14 mouse cellular contexts compared by ENCODE assay signal in genomic region chr10:129549354-129549753, GRCm38 (mm10). TPM values are rescaled to one million over a fixed set of nuclear protein-coding genes. Genes with fewer than 3 reads are reported as not detected.
DNase-seq lines count a peak whose midpoint lies in the region; ATAC-seq and TF ChIP-seq lines count a peak whose summit lies in the region.
"Had no signal": no experiment of that assay in that cellular context is flagged by ENCODE, and none has a peak within 500 bp of the region (broad histone marks: within the 10 kb centered on the region; RNA-seq: fewer than 3 reads in every experiment).

No protein-coding gene starts in this region.

- H3K36me3 ChIP-seq in forebrain, embryonic 14.5 days (ENCODE audit: control insufficient read depth, insufficient read depth, low read length): no peaks in the 10 kb centered on the region
- no peaks in the 10 kb centered on the region for H3K36me3 ChIP-seq in forebrain, embryonic 15.5 days
- H3K36me3 ChIP-seq in midbrain, postnatal 0 days (ENCODE audit: insufficient read depth, low read length): no peaks in the 10 kb centered on the region
- no peaks in the 10 kb centered on the region for H3K36me3 ChIP-seq in midbrain, embryonic 13.5 days
- no peaks in the 10 kb centered on the region for H3K36me3 ChIP-seq in kidney, postnatal 0 days (ENCODE audit: insufficient read depth, low read length)
- H3K36me3 ChIP-seq: G1E; hindbrain, embryonic 15.5 days had no signal

- no peak for TF ChIP-seq CTCF in midbrain, postnatal 0 days (IDR thresholded peaks at IDR 0.05)
- TF ChIP-seq CTCF in kidney, postnatal 0 days (IDR thresholded peaks at IDR 0.05; ENCODE audit: low read depth): peak; percentile 37; the same call in 1 of the 2 replicates

- H3K4me1 ChIP-seq in forebrain, embryonic 14.5 days (ENCODE audit: control insufficient read depth, insufficient read depth, low read length): no peaks in the 10 kb centered on the region
- H3K4me1 ChIP-seq in forebrain, embryonic 15.5 days: no peaks in the 10 kb centered on the region
- H3K4me1 ChIP-seq in midbrain, postnatal 0 days (ENCODE audit: insufficient read depth, low read length): no peaks in the 10 kb centered on the region
- no peaks in the 10 kb centered on the region for H3K4me1 ChIP-seq in midbrain, embryonic 13.5 days (replicated peaks)
- no peaks in the 10 kb centered on the region for H3K4me1 ChIP-seq in kidney, postnatal 0 days (replicated peaks; ENCODE audit: insufficient read depth, low read length)
- H3K4me1 ChIP-seq: hindbrain, embryonic 15.5 days had no signal

- ATAC-seq in forebrain, embryonic 14.5 days: no peak; the same call in 1 of the 2 replicates
- no peak for ATAC-seq in forebrain, embryonic 15.5 days (replicated peaks)
- ATAC-seq in midbrain, postnatal 0 days (ENCODE audit: low FRiP score): no peak
- no peak for ATAC-seq in midbrain, embryonic 13.5 days
- no peak for ATAC-seq in kidney, postnatal 0 days (replicated peaks; ENCODE audit: low FRiP score, low read depth)

- H3K9me3 ChIP-seq in forebrain, embryonic 14.5 days (replicated peaks; ENCODE audit: control insufficient read depth, low read length): no peaks in the 10 kb centered on the region
- H3K9me3 ChIP-seq in forebrain, embryonic 15.5 days: no peaks in the 10 kb centered on the region; the same call in 1 of the 2 replicates
- peaks cover 4% of the 10 kb centered on the region; the same call in 1 of the 2 replicates for H3K9me3 ChIP-seq in midbrain, postnatal 0 days (ENCODE audit: low read length)
- H3K9me3 ChIP-seq in midbrain, embryonic 13.5 days: peaks cover 2% of the 10 kb centered on the region; the same call in 1 of the 2 replicates
- H3K9me3 ChIP-seq in kidney, postnatal 0 days (replicated peaks; ENCODE audit: low read length): no peaks in the 10 kb centered on the region
- H3K9me3 ChIP-seq: hindbrain, embryonic 15.5 days had no signal

- H3K4me3 ChIP-seq in forebrain, embryonic 14.5 days (ENCODE audit: low read depth, low read length): no peak overlapping the region
- no peak overlapping the region for H3K4me3 ChIP-seq in forebrain, embryonic 15.5 days
- no peak overlapping the region for H3K4me3 ChIP-seq in midbrain, postnatal 0 days (ENCODE audit: low read depth, low read length)
- no peak overlapping the region for H3K4me3 ChIP-seq in midbrain, embryonic 13.5 days (replicated peaks)
- H3K4me3 ChIP-seq in kidney, postnatal 0 days (replicated peaks; ENCODE audit: low read depth, low read length): no peak overlapping the region
- H3K4me3 ChIP-seq: hindbrain, embryonic 15.5 days had no signal

- no peak overlapping the region for H3K9ac ChIP-seq in forebrain, embryonic 14.5 days (ENCODE audit: low read length)
- H3K9ac ChIP-seq in forebrain, embryonic 15.5 days (replicated peaks): no peak overlapping the region
- H3K9ac ChIP-seq in midbrain, postnatal 0 days (replicated peaks; ENCODE audit: low read length, poor library complexity, severe bottlenecking): no peak overlapping the region
- H3K9ac ChIP-seq in midbrain, embryonic 13.5 days (replicated peaks): no peak overlapping the region
- no peak overlapping the region for H3K9ac ChIP-seq in kidney, postnatal 0 days (ENCODE audit: low read depth, low read length)
- H3K9ac ChIP-seq: hindbrain, embryonic 15.5 days had no signal

- 50% methylated on average over 1 of the region's 1 CpGs for WGBS in forebrain, embryonic 14.5 days
- WGBS in forebrain, embryonic 15.5 days: 58% methylated on average over 1 of the region's 1 CpGs
- WGBS in midbrain, postnatal 0 days: 52% methylated on average over 1 of the region's 1 CpGs
- 54% methylated on average over 1 of the region's 1 CpGs for WGBS in midbrain, embryonic 13.5 days
- 70% methylated on average over 1 of the region's 1 CpGs for WGBS in kidney, postnatal 0 days

- peak; percentile 8 for DNase-seq in forebrain, embryonic 14.5 days (ENCODE audit: low spot score)
- DNase-seq in midbrain, postnatal 0 days (ENCODE audit: low spot score): peak; percentile 6
- peak; percentile 14 for DNase-seq in kidney, postnatal 0 days (ENCODE audit: low spot score)
- peak; percentile 1 for DNase-seq in right cerebral cortex, postnatal 4 days
- DNase-seq in adrenal gland, postnatal 25 days: no peak
- DNase-seq in lung, postnatal 25 days (ENCODE audit: low spot score): no peak
- DNase-seq: cerebellum, adult 2 months had no signal

- no peak overlapping the region for H3K27ac ChIP-seq in forebrain, embryonic 14.5 days (ENCODE audit: low read depth, low read length)
- no peak overlapping the region for H3K27ac ChIP-seq in forebrain, embryonic 15.5 days (replicated peaks)
- H3K27ac ChIP-seq in midbrain, postnatal 0 days (ENCODE audit: low read depth, low read length): no peak overlapping the region
- no peak overlapping the region for H3K27ac ChIP-seq in midbrain, embryonic 13.5 days
- no peak overlapping the region for H3K27ac ChIP-seq in kidney, postnatal 0 days
- H3K27ac ChIP-seq: hindbrain, embryonic 15.5 days had no signal

- no peak overlapping the region for H3K4me2 ChIP-seq in forebrain, embryonic 14.5 days (ENCODE audit: low read length)
- H3K4me2 ChIP-seq in forebrain, embryonic 15.5 days (replicated peaks): no peak overlapping the region
- no peak overlapping the region for H3K4me2 ChIP-seq in midbrain, postnatal 0 days (ENCODE audit: low read depth, low read length, poor library complexity, severe bottlenecking)
- H3K4me2 ChIP-seq in midbrain, embryonic 13.5 days (replicated peaks): no peak overlapping the region
- no peak overlapping the region for H3K4me2 ChIP-seq in kidney, postnatal 0 days (ENCODE audit: low read length)
- H3K4me2 ChIP-seq: hindbrain, embryonic 15.5 days had no signal

- no peaks in the 10 kb centered on the region for H3K27me3 ChIP-seq in forebrain, embryonic 14.5 days (replicated peaks; ENCODE audit: control insufficient read depth, insufficient read depth, low read length)
- no peaks in the 10 kb centered on the region for H3K27me3 ChIP-seq in forebrain, embryonic 15.5 days
- no peaks in the 10 kb centered on the region for H3K27me3 ChIP-seq in midbrain, postnatal 0 days (ENCODE audit: insufficient read depth, low read length)
- H3K27me3 ChIP-seq in midbrain, embryonic 13.5 days: no peaks in the 10 kb centered on the region
- no peaks in the 10 kb centered on the region for H3K27me3 ChIP-seq in kidney, postnatal 0 days (ENCODE audit: insufficient read depth, low read length)
- H3K27me3 ChIP-seq: hindbrain, embryonic 15.5 days had no signal

RNA-seq across cellular contexts. Expression of gene Olfr792, which starts 10.4 kb away (rescaled TPM):
- polyA plus RNA-seq in forebrain, embryonic 14.5 days (2014; fragmentation: Nextera tagmentation; extraction: Ambion mirVana): not detected in 2 replicates
- polyA plus RNA-seq in forebrain, embryonic 15.5 days (2015; fragmentation: Nextera tagmentation; extraction: Ambion mirVana): not detected in 2 replicates
- total RNA-seq in midbrain, postnatal 0 days (2014; rRNA removed): not detected in 2 replicates
- polyA plus RNA-seq in midbrain, postnatal 0 days (2015; fragmentation: Nextera tagmentation; extraction: Ambion mirVana): not detected in 2 replicates
- polyA plus RNA-seq in midbrain, embryonic 13.5 days (2015; fragmentation: Nextera tagmentation; extraction: Ambion mirVana): not detected in 2 replicates
- not detected in 2 replicates for polyA plus RNA-seq in kidney, postnatal 0 days (2015; fragmentation: Nextera tagmentation; extraction: Ambion mirVana)
- total RNA-seq in adrenal gland, postnatal 25 days (2021): not detected in 2 replicates
- total RNA-seq: G1E; gastrocnemius, adult 18-20 months; liver, adult 2 months; monocyte, adult 5-6 weeks had no signal
- polyA plus RNA-seq: cerebellum, adult 2 months; G1E; hindbrain, embryonic 15.5 days; liver, adult 2 months had no signal

RNA-seq across cellular contexts. Expression of gene Olfr794, which starts 18.1 kb away (rescaled TPM):
- not detected in 2 replicates for polyA plus RNA-seq in forebrain, embryonic 14.5 days (2014; fragmentation: Nextera tagmentation; extraction: Ambion mirVana)
- polyA plus RNA-seq in forebrain, embryonic 15.5 days (2015; fragmentation: Nextera tagmentation; extraction: Ambion mirVana): not detected in 2 replicates
- total RNA-seq in midbrain, postnatal 0 days (2014; rRNA removed): not detected in 2 replicates
- not detected in 2 replicates for polyA plus RNA-seq in midbrain, postnatal 0 days (2015; fragmentation: Nextera tagmentation; extraction: Ambion mirVana)
- polyA plus RNA-seq in midbrain, embryonic 13.5 days (2015; fragmentation: Nextera tagmentation; extraction: Ambion mirVana): not detected in 2 replicates
- not detected in 2 replicates for polyA plus RNA-seq in kidney, postnatal 0 days (2015; fragmentation: Nextera tagmentation; extraction: Ambion mirVana)
- not detected in 2 replicates for total RNA-seq in adrenal gland, postnatal 25 days (2021)
- total RNA-seq: gastrocnemius, adult 18-20 months; liver, adult 2 months; monocyte, adult 5-6 weeks had no signal
- polyA plus RNA-seq: cerebellum, adult 2 months; G1E; hindbrain, embryonic 15.5 days; liver, adult 2 months had no signal

RNA-seq across cellular contexts. Expression of gene Olfr791, which starts 27.8 kb away (rescaled TPM):
- polyA plus RNA-seq in forebrain, embryonic 14.5 days (2014; fragmentation: Nextera tagmentation; extraction: Ambion mirVana): not detected in 2 replicates
- polyA plus RNA-seq in forebrain, embryonic 15.5 days (2015; fragmentation: Nextera tagmentation; extraction: Ambion mirVana): not detected in 2 replicates
- not detected in 2 replicates for total RNA-seq in midbrain, postnatal 0 days (2014; rRNA removed)
- polyA plus RNA-seq in midbrain, postnatal 0 days (2015; fragmentation: Nextera tagmentation; extraction: Ambion mirVana): not detected in 2 replicates
- not detected in 2 replicates for polyA plus RNA-seq in midbrain, embryonic 13.5 days (2015; fragmentation: Nextera tagmentation; extraction: Ambion mirVana)
- not detected in 2 replicates for polyA plus RNA-seq in kidney, postnatal 0 days (2015; fragmentation: Nextera tagmentation; extraction: Ambion mirVana)
- not detected in 2 replicates for total RNA-seq in adrenal gland, postnatal 25 days (2021)
- total RNA-seq: gastrocnemius, adult 18-20 months; liver, adult 2 months; monocyte, adult 5-6 weeks had no signal
- polyA plus RNA-seq: cerebellum, adult 2 months; G1E; hindbrain, embryonic 15.5 days; liver, adult 2 months had no signal

RNA-seq across cellular contexts. Expression of gene Olfr790, which starts 51.1 kb away (rescaled TPM):
- not detected in 2 replicates for polyA plus RNA-seq in forebrain, embryonic 14.5 days (2014; fragmentation: Nextera tagmentation; extraction: Ambion mirVana)
- polyA plus RNA-seq in forebrain, embryonic 15.5 days (2015; fragmentation: Nextera tagmentation; extraction: Ambion mirVana): not detected in 2 replicates
- total RNA-seq in midbrain, postnatal 0 days (2014; rRNA removed): not detected in 2 replicates
- polyA plus RNA-seq in midbrain, postnatal 0 days (2015; fragmentation: Nextera tagmentation; extraction: Ambion mirVana): not detected in 2 replicates
- not detected in 2 replicates for polyA plus RNA-seq in midbrain, embryonic 13.5 days (2015; fragmentation: Nextera tagmentation; extraction: Ambion mirVana)
- polyA plus RNA-seq in kidney, postnatal 0 days (2015; fragmentation: Nextera tagmentation; extraction: Ambion mirVana): not detected in 2 replicates
- total RNA-seq in adrenal gland, postnatal 25 days (2021): not detected in 2 replicates
- total RNA-seq: gastrocnemius, adult 18-20 months; liver, adult 2 months; monocyte, adult 5-6 weeks had no signal
- polyA plus RNA-seq: cerebellum, adult 2 months; G1E; hindbrain, embryonic 15.5 days; liver, adult 2 months had no signal

Comparison
In these comparisons a context has a peak if more than half of its experiments do, and no peak if none do; other contexts are left out.
1. DNase-seq: peak in forebrain, embryonic 14.5 days (single experiment), midbrain, postnatal 0 days (single experiment), kidney, postnatal 0 days (single experiment) and right cerebral cortex, postnatal 4 days (single experiment); none in adrenal gland, postnatal 25 days (single experiment) and lung, postnatal 25 days (single experiment).